Mouse (Mus musculus): ENCODE results near the gene Arhgef3. TPM values are rescaled to one million over a fixed set of nuclear protein-coding genes. Genes with fewer than 3 reads are reported as not detected.

Arhgef3 gene
- polyA plus RNA-seq, 1 experiment = 48.5 TPM

DNA sequence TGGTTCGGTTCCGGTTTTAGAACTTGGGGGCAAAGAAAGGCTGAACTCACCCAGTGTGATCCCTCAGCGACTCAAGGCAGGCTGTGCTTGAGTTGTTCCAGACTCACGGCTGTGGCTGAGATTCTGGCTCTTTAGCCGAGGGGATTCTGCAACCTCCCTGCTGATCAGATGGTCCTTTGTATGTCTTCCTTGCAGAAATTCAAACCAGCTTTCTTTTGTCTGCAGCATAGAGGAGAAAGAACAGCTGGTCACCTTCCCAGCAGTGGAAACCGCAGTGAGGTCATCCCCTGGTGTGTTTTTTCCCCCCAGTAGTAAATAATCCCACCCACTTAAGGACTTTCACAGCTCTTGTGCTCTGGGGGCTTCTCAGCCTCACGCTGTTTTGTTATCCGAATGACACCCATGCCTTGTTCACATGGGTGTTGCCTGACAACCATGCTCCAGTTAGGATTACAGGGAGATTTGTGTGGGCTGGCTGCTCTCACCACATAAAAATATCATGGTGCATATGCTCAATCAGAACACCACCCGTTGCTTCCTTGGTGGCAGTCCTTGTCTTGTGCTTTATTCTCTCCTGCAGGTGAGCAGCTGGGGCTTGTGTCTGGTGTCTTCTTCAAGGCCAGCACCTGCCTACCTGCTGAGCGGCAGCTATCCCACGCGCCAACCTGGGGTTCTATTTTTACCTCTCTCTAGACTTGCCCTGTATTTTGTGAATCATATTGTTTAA lies 8.8 kb upstream of the Arhgef3 start:
- Histone ChIP-seq H3K4me3 (replicated peaks; ENCODE audit: extremely low read depth, low read depth, low read length) (no peak overlapping the region), H3K4me1 (ENCODE audit: control insufficient read depth, insufficient read depth, low read length) (no peaks in the 10 kb centered on the region; the same call in 1 of the 2 replicates)
- DNase-seq = no peak
- no peak for TF ChIP-seq POLR2A (IDR thresholded peaks at IDR 0.05; ENCODE audit: borderline replicate concordance, extremely low read depth, low read depth, low read length)
- no peak for TF ChIP-seq CTCF (IDR thresholded peaks at IDR 0.05; ENCODE audit: insufficient read depth, low read length)
- whole genome bisulfite sequencing = 76% methylated on average over 12 of the region's 12 CpGs

DNA sequence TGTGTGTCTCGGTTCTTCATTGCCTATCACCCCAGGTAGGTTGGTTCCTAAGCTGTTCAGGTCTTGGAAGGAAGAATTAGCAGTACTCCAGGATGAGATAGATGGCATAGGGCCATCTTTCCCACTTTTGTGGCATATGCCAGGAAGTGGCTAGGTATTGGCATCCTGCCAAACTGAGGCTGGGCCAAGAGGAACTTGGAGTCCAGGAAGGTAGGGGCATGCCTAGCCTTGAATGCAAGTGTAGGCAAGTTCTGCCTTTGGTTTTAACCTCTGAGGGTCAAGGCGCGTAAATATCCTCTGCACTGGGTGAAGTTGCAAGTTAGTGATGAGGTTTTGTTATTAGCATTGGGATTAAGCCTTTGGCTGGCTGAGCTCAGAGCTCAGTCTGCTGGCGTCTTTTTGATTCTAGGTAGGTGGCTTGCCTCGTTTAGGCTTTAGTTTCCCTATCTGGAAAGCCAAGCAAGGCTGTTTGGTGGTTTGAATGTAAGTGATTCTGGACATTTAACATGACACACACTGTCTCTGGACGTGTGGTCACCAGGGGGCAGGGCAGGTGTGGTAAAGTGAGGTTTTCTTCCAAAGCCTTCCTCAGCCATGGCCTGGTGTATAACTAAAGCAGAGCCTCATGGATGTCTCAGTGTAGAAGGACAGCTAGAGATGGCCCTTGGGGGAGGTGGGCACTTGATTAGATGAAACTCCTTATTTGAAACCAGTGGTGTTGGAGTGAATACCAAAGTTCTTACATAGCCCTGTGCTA lies 5.8 kb upstream of the Arhgef3 start:
- WGBS = 56% methylated on average over 6 of the region's 6 CpGs
- DNase-seq = peak; percentile 23
- H3K4me1 ChIP-seq (ENCODE audit: control insufficient read depth, insufficient read depth, low read length) = no peaks in the 10 kb centered on the region; the same call in 1 of the 2 replicates
- TF ChIP-seq POLR2A (IDR thresholded peaks at IDR 0.05; ENCODE audit: borderline replicate concordance, extremely low read depth, low read depth, low read length) (no peak), CTCF (IDR thresholded peaks at IDR 0.05; ENCODE audit: insufficient read depth, low read length) (peak; percentile 58)
- no peak overlapping the region for H3K4me3 ChIP-seq (replicated peaks; ENCODE audit: extremely low read depth, low read depth, low read length)

DNA sequence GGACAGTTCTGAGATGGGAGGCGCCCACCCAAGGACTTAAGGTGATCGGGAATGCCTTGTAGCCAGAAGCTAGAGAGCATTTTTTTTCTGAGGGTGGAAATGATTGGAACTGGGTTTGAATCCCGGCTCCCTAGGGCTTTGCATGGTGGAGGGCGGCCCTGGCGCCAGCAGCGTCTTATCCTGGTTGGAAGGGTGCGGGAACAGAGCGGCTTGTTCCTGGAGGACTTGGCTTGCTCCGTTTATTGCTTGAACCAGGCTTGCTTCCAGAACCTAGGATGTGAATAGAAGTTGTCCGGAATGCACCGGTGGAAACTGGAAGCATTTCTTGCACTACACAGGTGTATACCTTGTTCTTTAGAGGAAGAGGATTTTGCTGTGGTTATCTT lies 569 bp downstream of the Arhgef3 start:
- DNase-seq = peak; percentile 12
- 13% methylated on average over 11 of the region's 11 CpGs for WGBS
- TF ChIP-seq POLR2A (IDR thresholded peaks at IDR 0.05; ENCODE audit: borderline replicate concordance, extremely low read depth, low read depth, low read length) (no peak), CTCF (IDR thresholded peaks at IDR 0.05; ENCODE audit: insufficient read depth, low read length) (no peak)
- H3K4me3 ChIP-seq (replicated peaks; ENCODE audit: extremely low read depth, low read depth, low read length) = peak overlapping the region; percentile 83
- H3K4me1 ChIP-seq (ENCODE audit: control insufficient read depth, insufficient read depth, low read length) = peaks cover 9% of the 10 kb centered on the region

DNA sequence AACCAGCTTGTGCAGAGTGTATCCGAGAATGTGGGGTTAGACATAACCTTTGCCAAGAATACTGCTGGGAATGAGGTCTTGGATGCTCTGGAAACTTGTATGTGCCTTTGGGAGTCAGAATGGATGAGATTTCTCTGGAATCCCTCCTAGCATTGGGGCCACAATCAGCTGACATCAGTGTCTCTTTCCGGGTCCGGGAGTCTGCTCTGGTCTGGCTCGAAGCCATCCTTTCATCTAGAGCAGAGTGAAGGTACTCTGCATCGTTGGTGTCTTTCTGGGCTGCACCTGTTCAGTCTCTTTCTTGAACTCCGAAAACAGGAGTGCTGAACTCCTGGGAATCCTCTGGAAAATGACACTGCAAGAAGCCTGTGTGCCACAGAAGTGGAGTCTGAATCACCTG lies 1.3 kb downstream of the Arhgef3 start:
- TF ChIP-seq POLR2A (IDR thresholded peaks at IDR 0.05; ENCODE audit: borderline replicate concordance, extremely low read depth, low read depth, low read length) (no peak), CTCF (IDR thresholded peaks at IDR 0.05; ENCODE audit: insufficient read depth, low read length) (no peak)
- 47% methylated on average over 6 of the region's 6 CpGs for WGBS
- no peak for DNase-seq
- Histone ChIP-seq H3K4me1 (ENCODE audit: control insufficient read depth, insufficient read depth, low read length) (peaks cover 9% of the 10 kb centered on the region), H3K4me3 (replicated peaks; ENCODE audit: extremely low read depth, low read depth, low read length) (peak overlapping the region; percentile 36)

DNA sequence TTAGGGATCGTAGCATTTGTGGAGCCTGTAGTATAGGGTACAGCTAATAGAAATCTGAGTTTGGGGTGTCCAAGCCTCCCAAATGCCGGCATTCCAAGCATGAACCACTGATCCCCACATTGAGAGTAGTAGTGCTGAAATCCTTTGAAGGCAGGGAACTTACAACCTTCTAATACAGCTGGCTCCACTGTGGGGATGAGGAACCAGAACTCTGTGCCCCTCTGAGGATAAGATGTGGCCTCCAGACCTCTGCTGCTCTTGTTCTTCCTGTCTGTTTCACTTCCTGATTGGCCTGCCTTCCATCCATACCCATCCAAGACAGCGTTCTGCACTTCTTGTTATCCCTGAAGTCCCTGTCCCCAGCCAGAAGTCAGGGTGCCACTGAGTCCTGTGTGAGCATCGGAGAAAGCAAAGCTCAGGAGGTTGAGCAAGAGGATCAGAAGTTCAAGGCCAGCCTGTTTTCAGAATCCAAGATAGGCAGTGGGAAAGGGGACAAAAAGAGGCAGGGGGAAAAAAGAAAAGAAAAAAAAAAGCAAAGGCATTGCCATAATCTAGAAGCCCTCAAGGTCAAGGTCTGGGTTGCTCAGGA lies 2.0 kb downstream of the Arhgef3 start:
- TF ChIP-seq CTCF (IDR thresholded peaks at IDR 0.05; ENCODE audit: insufficient read depth, low read length) = no peak
- TF ChIP-seq POLR2A (IDR thresholded peaks at IDR 0.05; ENCODE audit: borderline replicate concordance, extremely low read depth, low read depth, low read length) = no peak
- DNase-seq = no peak
- WGBS = 68% methylated on average over 4 of the region's 4 CpGs
- Histone ChIP-seq H3K4me3 (replicated peaks; ENCODE audit: extremely low read depth, low read depth, low read length) (no peak overlapping the region), H3K4me1 (ENCODE audit: control insufficient read depth, insufficient read depth, low read length) (peaks cover 9% of the 10 kb centered on the region)

DNA sequence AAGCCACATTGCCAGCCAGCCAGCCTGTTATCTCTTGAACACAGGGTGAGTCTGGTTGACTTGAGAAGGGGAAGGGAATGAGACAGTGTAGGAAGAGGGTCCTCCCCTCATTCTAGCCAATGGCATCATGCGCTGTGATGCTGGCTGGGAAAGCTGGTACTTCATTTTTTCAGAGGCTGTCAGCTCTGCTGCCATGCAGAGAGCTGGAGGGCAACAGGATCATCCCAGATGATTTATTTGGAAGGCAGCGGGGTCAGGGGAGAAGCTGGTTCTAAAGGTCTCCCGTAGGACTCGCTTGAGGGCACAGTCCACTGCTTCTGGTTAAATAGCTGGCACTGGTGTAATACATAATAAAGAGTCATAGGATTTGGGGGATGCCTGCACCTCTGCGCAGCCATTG lies 3.8 kb downstream of the Arhgef3 start:
- DNase-seq = no peak
- Histone ChIP-seq H3K4me1 (ENCODE audit: control insufficient read depth, insufficient read depth, low read length) (peaks cover 9% of the 10 kb centered on the region), H3K4me3 (replicated peaks; ENCODE audit: extremely low read depth, low read depth, low read length) (no peak overlapping the region)
- 88% methylated on average over 5 of the region's 5 CpGs for WGBS
- TF ChIP-seq POLR2A (IDR thresholded peaks at IDR 0.05; ENCODE audit: borderline replicate concordance, extremely low read depth, low read depth, low read length) (no peak), CTCF (IDR thresholded peaks at IDR 0.05; ENCODE audit: insufficient read depth, low read length) (no peak)

DNA sequence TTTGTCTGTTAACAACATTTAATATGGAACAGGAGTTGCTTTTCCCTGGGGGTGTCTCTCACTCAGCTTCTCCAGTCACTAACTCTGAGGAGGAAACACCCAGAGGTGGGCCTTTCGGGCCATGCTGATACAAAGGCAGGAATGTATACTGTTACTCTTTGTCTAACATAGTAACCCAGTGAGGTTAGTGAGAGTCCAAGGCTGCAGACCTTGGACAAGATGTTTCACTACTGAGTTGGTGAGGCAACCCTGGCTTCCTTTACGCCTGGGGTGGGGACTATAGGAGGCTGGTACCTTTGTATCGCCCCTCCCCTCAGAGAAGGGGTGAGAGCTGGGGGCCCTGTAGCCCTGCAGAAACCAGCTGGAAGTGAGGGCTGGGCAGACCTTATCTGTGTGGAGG lies 7.9 kb downstream of the Arhgef3 start:
- WGBS = 79% methylated on average over 3 of the region's 3 CpGs
- TF ChIP-seq CTCF (IDR thresholded peaks at IDR 0.05; ENCODE audit: insufficient read depth, low read length) = no peak
- TF ChIP-seq POLR2A (IDR thresholded peaks at IDR 0.05; ENCODE audit: borderline replicate concordance, extremely low read depth, low read depth, low read length) = no peak
- Histone ChIP-seq H3K4me3 (replicated peaks; ENCODE audit: extremely low read depth, low read depth, low read length) (no peak overlapping the region), H3K4me1 (ENCODE audit: control insufficient read depth, insufficient read depth, low read length) (no peaks in the 10 kb centered on the region)
- no peak for DNase-seq

DNA sequence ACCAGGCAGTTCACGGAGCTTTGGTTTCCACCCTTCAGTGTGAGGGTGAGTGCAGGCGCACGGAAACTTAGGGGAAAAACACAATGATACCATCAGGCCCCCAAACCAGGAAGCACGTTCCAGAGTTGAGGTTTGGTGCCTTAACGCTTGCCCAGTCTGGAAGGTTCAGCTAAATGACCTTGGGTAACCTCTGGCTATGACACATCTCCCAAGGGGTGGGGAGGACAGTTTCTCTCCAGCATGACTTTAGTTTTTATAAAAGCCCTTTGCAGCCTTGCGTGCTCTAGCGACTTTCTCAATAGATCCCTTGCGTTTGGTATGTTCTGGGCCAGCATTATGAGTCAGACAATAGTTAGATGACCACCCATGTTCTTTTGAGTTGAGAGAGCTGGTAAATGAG lies 8.8 kb downstream of the Arhgef3 start:
- Histone ChIP-seq H3K4me3 (replicated peaks; ENCODE audit: extremely low read depth, low read depth, low read length) (no peak overlapping the region), H3K4me1 (ENCODE audit: control insufficient read depth, insufficient read depth, low read length) (no peaks in the 10 kb centered on the region)
- TF ChIP-seq CTCF (IDR thresholded peaks at IDR 0.05; ENCODE audit: insufficient read depth, low read length) = no peak
- TF ChIP-seq POLR2A (IDR thresholded peaks at IDR 0.05; ENCODE audit: borderline replicate concordance, extremely low read depth, low read depth, low read length) = no peak
- 33% methylated on average over 8 of the region's 8 CpGs for WGBS
- no peak for DNase-seq

DNA sequence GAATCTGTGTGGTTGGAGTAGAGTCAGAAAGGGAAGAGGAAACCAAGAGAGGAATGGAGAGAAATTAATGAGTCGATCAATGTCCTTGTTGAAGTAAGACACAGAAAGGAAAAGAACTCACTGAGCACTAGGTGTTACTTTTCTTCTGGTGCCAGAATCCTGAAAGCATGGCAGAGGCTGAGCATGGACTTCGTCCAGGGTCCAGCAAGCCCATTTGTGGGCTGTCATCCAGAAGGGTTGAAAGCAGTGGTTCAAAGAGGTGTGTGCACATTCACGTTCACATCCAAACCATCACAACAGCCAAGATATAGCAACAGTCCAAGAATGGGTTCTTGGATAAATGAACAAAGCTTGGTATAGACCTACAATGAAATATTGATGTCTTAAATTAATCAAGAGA lies 15.3 kb downstream of the Arhgef3 start:
- no peaks in the 10 kb centered on the region for H3K4me1 ChIP-seq (ENCODE audit: control insufficient read depth, insufficient read depth, low read length)
- TF ChIP-seq POLR2A (IDR thresholded peaks at IDR 0.05; ENCODE audit: borderline replicate concordance, extremely low read depth, low read depth, low read length) (no peak), CTCF (IDR thresholded peaks at IDR 0.05; ENCODE audit: insufficient read depth, low read length) (no peak)
- WGBS = 90% methylated on average over 3 of the region's 3 CpGs
- DNase-seq = no peak
- H3K4me3 ChIP-seq (replicated peaks; ENCODE audit: extremely low read depth, low read depth, low read length) = no peak overlapping the region

Measured in lung, adult 2 months (tissue).